Mouse (Mus musculus): ENCODE data around the gene Maneal. TPM values are rescaled to one million over a fixed set of nuclear protein-coding genes. Genes with fewer than 3 reads are reported as not detected.

Gene Maneal
- polyA plus RNA-seq, 1 experiment from 2014 or later: 1.7 TPM

DNA sequence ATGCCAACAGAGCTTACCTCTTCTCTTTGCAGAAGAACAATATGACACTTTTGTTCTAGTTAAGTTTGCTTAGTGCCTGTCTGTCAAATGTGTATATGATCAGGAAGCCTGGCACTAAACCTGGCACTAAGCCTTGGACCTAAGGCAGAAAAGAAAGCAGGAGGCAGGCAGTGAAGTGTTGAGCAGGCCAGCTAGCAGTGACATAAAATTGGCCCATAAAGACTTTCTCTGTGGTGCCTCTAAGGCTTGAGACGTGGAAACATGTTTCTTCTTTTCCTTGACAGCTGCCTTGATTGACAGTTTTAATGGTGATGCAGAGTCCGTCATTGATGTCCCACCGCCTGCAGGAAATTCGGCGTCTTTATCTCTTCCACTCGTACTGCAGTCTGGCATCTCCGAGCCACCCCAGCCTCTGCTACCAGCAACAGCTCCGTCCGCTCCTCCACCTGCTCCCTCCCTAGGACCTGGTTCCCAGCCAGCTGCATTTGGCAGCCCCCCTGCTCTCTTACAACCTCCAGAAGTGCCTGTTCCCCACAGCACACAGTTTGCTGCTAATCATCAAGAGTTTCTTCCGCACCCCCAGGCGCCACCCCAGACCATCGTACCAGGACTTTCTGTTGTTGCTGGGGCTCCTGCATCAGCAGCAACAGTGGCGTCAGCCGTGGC lies 23.8 kb downstream of the Maneal start:
- H3K27me3 ChIP-seq (ENCODE audit: control insufficient read depth, insufficient read depth, low read length): no peaks in the 10 kb centered on the region
- H3K4me3 ChIP-seq (ENCODE audit: low read depth, low read length): no peak overlapping the region
- WGBS: 86% methylated on average over 14 of the region's 14 CpGs
- ATAC-seq (ENCODE audit: insufficient number of reproducible peaks, insufficient read depth, low FRiP score, low read depth): no peak
- no peak overlapping the region for H3K4me2 ChIP-seq (replicated peaks; ENCODE audit: low read depth, low read length)
- no peak overlapping the region for H3K9ac ChIP-seq (replicated peaks; ENCODE audit: low read depth, low read length)
- H3K4me1 ChIP-seq (ENCODE audit: control insufficient read depth, insufficient read depth, low read length): no peaks in the 10 kb centered on the region
- peaks cover 14% of the 10 kb centered on the region for H3K36me3 ChIP-seq (ENCODE audit: control insufficient read depth, insufficient read depth, low read length)
- no peak overlapping the region for H3K27ac ChIP-seq (ENCODE audit: low read length)
- H3K9me3 ChIP-seq (ENCODE audit: control insufficient read depth, low read depth, low read length): no peaks in the 10 kb centered on the region

GRCm38 (mm10) chr4:124832796-124833195 lies 29.2 kb downstream of the Maneal start:
- Histone ChIP-seq H3K36me3 (ENCODE audit: control insufficient read depth, insufficient read depth, low read length) (peaks cover 21% of the 10 kb centered on the region), H3K27ac (ENCODE audit: low read length) (no peak overlapping the region), H3K4me1 (ENCODE audit: control insufficient read depth, insufficient read depth, low read length) (no peaks in the 10 kb centered on the region), H3K27me3 (ENCODE audit: control insufficient read depth, insufficient read depth, low read length) (no peaks in the 10 kb centered on the region), H3K9ac (replicated peaks; ENCODE audit: low read depth, low read length) (no peak overlapping the region), H3K9me3 (ENCODE audit: control insufficient read depth, low read depth, low read length) (no peaks in the 10 kb centered on the region), H3K4me2 (replicated peaks; ENCODE audit: low read depth, low read length) (no peak overlapping the region), H3K4me3 (ENCODE audit: low read depth, low read length) (no peak overlapping the region)
- 96% methylated on average over 10 of the region's 10 CpGs for WGBS
- ATAC-seq (ENCODE audit: insufficient number of reproducible peaks, insufficient read depth, low FRiP score, low read depth): no peak

DNA sequence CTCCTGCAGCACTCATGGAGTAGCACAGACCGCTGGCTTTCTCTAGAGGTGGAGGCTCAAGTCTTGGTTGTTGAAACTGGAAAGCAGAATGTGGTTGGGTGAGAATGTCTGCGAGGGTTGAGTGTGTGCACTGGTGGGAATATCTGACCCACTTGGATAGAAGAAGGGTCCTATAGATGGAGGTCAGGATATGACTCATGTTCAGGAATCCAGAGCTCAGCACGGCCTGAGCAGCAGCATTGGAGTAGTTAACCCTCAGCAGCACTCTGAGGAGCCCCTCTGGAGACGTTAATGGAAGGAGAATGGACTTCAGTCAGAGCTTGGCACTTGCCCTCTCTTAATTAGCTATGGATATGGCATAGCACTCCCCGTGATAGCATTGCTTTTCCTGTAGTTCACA lies 32.3 kb downstream of the Maneal start:
- no peaks in the 10 kb centered on the region for H3K27me3 ChIP-seq (ENCODE audit: control insufficient read depth, insufficient read depth, low read length)
- no peak overlapping the region for H3K4me2 ChIP-seq (replicated peaks; ENCODE audit: low read depth, low read length)
- no peak overlapping the region for H3K27ac ChIP-seq (ENCODE audit: low read length)
- H3K36me3 ChIP-seq (ENCODE audit: control insufficient read depth, insufficient read depth, low read length): peaks cover 38% of the 10 kb centered on the region
- 77% methylated on average over 5 of the region's 5 CpGs for WGBS
- H3K4me1 ChIP-seq (ENCODE audit: control insufficient read depth, insufficient read depth, low read length): no peaks in the 10 kb centered on the region
- H3K9me3 ChIP-seq (ENCODE audit: control insufficient read depth, low read depth, low read length): no peaks in the 10 kb centered on the region
- ATAC-seq (ENCODE audit: insufficient number of reproducible peaks, insufficient read depth, low FRiP score, low read depth): no peak
- no peak overlapping the region for H3K9ac ChIP-seq (replicated peaks; ENCODE audit: low read depth, low read length)
- H3K4me3 ChIP-seq (ENCODE audit: low read depth, low read length): no peak overlapping the region

GRCm38 (mm10) chr4:124825371-124825965 lies 36.5 kb downstream of the Maneal start:
- 97% methylated on average over 21 of the region's 21 CpGs for WGBS
- H3K4me2 ChIP-seq (replicated peaks; ENCODE audit: low read depth, low read length): no peak overlapping the region
- ATAC-seq (ENCODE audit: insufficient number of reproducible peaks, insufficient read depth, low FRiP score, low read depth): no peak
- no peak overlapping the region for H3K4me3 ChIP-seq (ENCODE audit: low read depth, low read length)
- no peaks in the 10 kb centered on the region for H3K4me1 ChIP-seq (ENCODE audit: control insufficient read depth, insufficient read depth, low read length)
- no peaks in the 10 kb centered on the region for H3K27me3 ChIP-seq (ENCODE audit: control insufficient read depth, insufficient read depth, low read length)
- no peak overlapping the region for H3K9ac ChIP-seq (replicated peaks; ENCODE audit: low read depth, low read length)
- H3K9me3 ChIP-seq (ENCODE audit: control insufficient read depth, low read depth, low read length): no peaks in the 10 kb centered on the region
- no peak overlapping the region for H3K27ac ChIP-seq (ENCODE audit: low read length)
- peaks cover 44% of the 10 kb centered on the region for H3K36me3 ChIP-seq (ENCODE audit: control insufficient read depth, insufficient read depth, low read length)

- Histone ChIP-seq H3K4me2 (replicated peaks; ENCODE audit: low read depth, low read length) (no peak overlapping the region), H3K36me3 (ENCODE audit: control insufficient read depth, insufficient read depth, low read length) (peaks cover 39% of the 10 kb centered on the region), H3K4me3 (ENCODE audit: low read depth, low read length) (no peak overlapping the region), H3K27me3 (ENCODE audit: control insufficient read depth, insufficient read depth, low read length) (no peaks in the 10 kb centered on the region), H3K4me1 (ENCODE audit: control insufficient read depth, insufficient read depth, low read length) (no peaks in the 10 kb centered on the region), H3K9me3 (ENCODE audit: control insufficient read depth, low read depth, low read length) (no peaks in the 10 kb centered on the region), H3K9ac (replicated peaks; ENCODE audit: low read depth, low read length) (no peak overlapping the region), H3K27ac (ENCODE audit: low read length) (no peak overlapping the region)
- WGBS: 89% methylated on average over 6 of the region's 6 CpGs
- no peak for ATAC-seq (ENCODE audit: insufficient number of reproducible peaks, insufficient read depth, low FRiP score, low read depth)
Measured at GRCm38 (mm10) chr4:124824967-124825366, 37.0 kb downstream of the Maneal start.

DNA sequence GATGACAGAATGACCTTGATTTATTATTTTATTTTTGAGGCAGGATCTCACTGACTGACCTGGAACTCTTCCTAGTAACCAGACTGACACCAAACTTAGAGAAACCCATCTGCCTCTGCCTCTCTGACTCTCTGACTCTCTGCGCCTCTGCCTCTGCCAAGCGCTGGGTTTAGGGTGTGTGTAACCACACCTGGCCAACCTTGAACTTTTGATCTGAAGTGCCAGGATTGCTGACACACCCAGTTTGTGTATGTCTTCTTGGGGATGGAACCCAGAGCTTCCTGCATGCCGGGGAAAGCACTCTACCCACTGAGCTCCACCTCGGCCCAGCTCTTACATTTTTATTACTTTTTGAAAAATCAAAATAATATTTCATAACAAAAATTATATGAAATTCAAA lies 43.1 kb downstream of the Maneal start:
- H3K36me3 ChIP-seq (ENCODE audit: control insufficient read depth, insufficient read depth, low read length): peaks cover 10% of the 10 kb centered on the region; the same call in 1 of the 2 replicates
- no peak overlapping the region for H3K27ac ChIP-seq (ENCODE audit: low read length)
- WGBS: 93% methylated on average over 4 of the region's 4 CpGs
- H3K4me2 ChIP-seq (replicated peaks; ENCODE audit: low read depth, low read length): no peak overlapping the region
- no peak for ATAC-seq (ENCODE audit: insufficient number of reproducible peaks, insufficient read depth, low FRiP score, low read depth)
- H3K27me3 ChIP-seq (ENCODE audit: control insufficient read depth, insufficient read depth, low read length): no peaks in the 10 kb centered on the region
- no peak overlapping the region for H3K4me3 ChIP-seq (ENCODE audit: low read depth, low read length)
- no peaks in the 10 kb centered on the region for H3K9me3 ChIP-seq (ENCODE audit: control insufficient read depth, low read depth, low read length)
- 0 out of 2 replicates have a peak, but pooled peaks cover 4% of the 10 kb centered on the region for H3K4me1 ChIP-seq (ENCODE audit: control insufficient read depth, insufficient read depth, low read length)
- H3K9ac ChIP-seq (replicated peaks; ENCODE audit: low read depth, low read length): no peak overlapping the region

- Histone ChIP-seq H3K27ac (ENCODE audit: low read length) (no peak overlapping the region), H3K4me2 (replicated peaks; ENCODE audit: low read depth, low read length) (no peak overlapping the region), H3K4me1 (ENCODE audit: control insufficient read depth, insufficient read depth, low read length) (0 out of 2 replicates have a peak, but pooled peaks cover 4% of the 10 kb centered on the region), H3K9me3 (ENCODE audit: control insufficient read depth, low read depth, low read length) (no peaks in the 10 kb centered on the region), H3K36me3 (ENCODE audit: control insufficient read depth, insufficient read depth, low read length) (peaks cover 10% of the 10 kb centered on the region; the same call in 1 of the 2 replicates), H3K27me3 (ENCODE audit: control insufficient read depth, insufficient read depth, low read length) (no peaks in the 10 kb centered on the region), H3K4me3 (ENCODE audit: low read depth, low read length) (no peak overlapping the region), H3K9ac (replicated peaks; ENCODE audit: low read depth, low read length) (no peak overlapping the region)
- ATAC-seq (ENCODE audit: insufficient number of reproducible peaks, insufficient read depth, low FRiP score, low read depth): peak; percentile 89
- 22% methylated on average over 6 of the region's 6 CpGs for WGBS
Measured at GRCm38 (mm10) chr4:124817803-124818202, 44.2 kb downstream of the Maneal start.

- 93% methylated on average over 11 of the region's 11 CpGs for WGBS
- no peak overlapping the region for H3K4me2 ChIP-seq (replicated peaks; ENCODE audit: low read depth, low read length)
- no peaks in the 10 kb centered on the region for H3K27me3 ChIP-seq (ENCODE audit: control insufficient read depth, insufficient read depth, low read length)
- H3K9me3 ChIP-seq (ENCODE audit: control insufficient read depth, low read depth, low read length): no peaks in the 10 kb centered on the region
- H3K27ac ChIP-seq (ENCODE audit: low read length): no peak overlapping the region
- H3K9ac ChIP-seq (replicated peaks; ENCODE audit: low read depth, low read length): no peak overlapping the region
- no peak for ATAC-seq (ENCODE audit: insufficient number of reproducible peaks, insufficient read depth, low FRiP score, low read depth)
- H3K36me3 ChIP-seq (ENCODE audit: control insufficient read depth, insufficient read depth, low read length): no peaks in the 10 kb centered on the region; the same call in 1 of the 2 replicates
- H3K4me3 ChIP-seq (ENCODE audit: low read depth, low read length): no peak overlapping the region
- 0 out of 2 replicates have a peak, but pooled peaks cover 4% of the 10 kb centered on the region for H3K4me1 ChIP-seq (ENCODE audit: control insufficient read depth, insufficient read depth, low read length)
Measured at GRCm38 (mm10) chr4:124815901-124816300, 46.1 kb downstream of the Maneal start.
